Mouse (Mus musculus): ENCODE measurements around the gene Gsk3b. TPM values are rescaled to one million over a fixed set of nuclear protein-coding genes. Genes with fewer than 3 reads are reported as not detected.
"Not testable (repeated sequence)": the region's sequence is repeated elsewhere in the genome, so short reads cannot be mapped to it uniquely, and the experiment has no call there.

Gene Gsk3b
- polyA plus RNA-seq, 1 experiment from 2014 or later, result 28.1 TPM

DNA sequence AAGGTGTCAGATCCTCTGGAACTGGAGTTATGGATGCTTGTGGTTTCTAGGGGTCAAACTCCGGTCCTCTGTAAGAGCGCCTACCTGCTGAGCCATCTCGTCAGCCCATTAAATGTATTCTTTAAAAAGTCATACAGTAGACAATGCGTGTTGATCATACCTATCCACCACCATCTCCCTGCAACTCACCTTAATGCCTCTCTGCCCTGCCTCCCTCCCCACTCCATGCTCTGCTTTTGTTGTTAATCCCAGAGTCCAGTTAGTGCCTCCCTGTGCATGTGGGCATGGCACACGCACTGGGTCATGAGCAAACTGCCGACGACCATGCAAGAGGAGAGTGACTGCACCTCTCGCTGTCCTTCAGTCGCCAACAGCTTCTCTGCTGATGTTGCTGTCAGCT lies 21.2 kb downstream of the Gsk3b start:
- Histone ChIP-seq H3K4me3 (ENCODE audit: low read depth, low read length) (no peak overlapping the region), H3K9ac (ENCODE audit: low read length) (no peak overlapping the region), H3K4me2 (replicated peaks; ENCODE audit: low read depth) (no peak overlapping the region), H3K27me3 (ENCODE audit: control insufficient read depth, insufficient read depth, low read length) (no peaks in the 10 kb centered on the region), H3K4me1 (replicated peaks; ENCODE audit: control insufficient read depth, insufficient read depth) (0 out of 2 replicates have a peak, but pooled peaks cover 3% of the 10 kb centered on the region), H3K27ac (replicated peaks) (no peak overlapping the region), H3K9me3 (ENCODE audit: control insufficient read depth, low read length) (no peaks in the 10 kb centered on the region), H3K36me3 (ENCODE audit: control insufficient read depth, insufficient read depth, low read length) (no peaks in the 10 kb centered on the region)
- ATAC-seq (ENCODE audit: low FRiP score, low TSS enrichment) (no peak), DNase-seq (ENCODE audit: low spot score) (no peak)
- TF ChIP-seq CTCF (IDR thresholded peaks at IDR 0.05; ENCODE audit: low read depth) (no peak), EP300 (optimal IDR thresholded peaks at IDR 0.05) (no peak)
- 75% methylated on average over 9 of the region's 9 CpGs for WGBS

DNA sequence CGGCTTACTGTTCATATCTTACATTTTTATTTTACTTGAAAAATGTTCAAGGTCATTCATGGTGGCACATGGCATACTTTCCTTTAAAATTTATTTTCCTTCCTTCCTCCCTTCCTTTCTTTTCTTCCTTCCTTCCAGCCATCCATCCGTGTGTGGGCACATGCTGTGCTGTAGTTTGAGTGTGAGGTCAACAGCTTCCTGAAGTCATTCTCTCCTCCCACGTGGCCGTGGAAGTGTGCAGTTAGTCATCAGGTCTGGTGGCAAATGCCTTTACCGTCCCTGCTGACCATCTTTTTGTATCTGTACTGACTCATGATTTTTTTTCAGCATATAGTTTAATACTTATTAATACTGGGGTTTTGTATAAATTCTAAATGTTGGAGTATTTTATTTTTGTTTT lies 21.8 kb downstream of the Gsk3b start:
- DNase-seq (ENCODE audit: low spot score) (no peak), ATAC-seq (ENCODE audit: low FRiP score, low TSS enrichment) (no peak)
- H3K4me3 ChIP-seq (ENCODE audit: low read depth, low read length), result no peak overlapping the region
- H3K9ac ChIP-seq (ENCODE audit: low read length), result no peak overlapping the region
- 42% methylated on average over 5 of the region's 5 CpGs for WGBS
- H3K36me3 ChIP-seq (ENCODE audit: control insufficient read depth, insufficient read depth, low read length), result no peaks in the 10 kb centered on the region
- no peak overlapping the region for H3K27ac ChIP-seq (replicated peaks)
- H3K9me3 ChIP-seq (ENCODE audit: control insufficient read depth, low read length), result no peaks in the 10 kb centered on the region
- H3K4me2 ChIP-seq (replicated peaks; ENCODE audit: low read depth), result no peak overlapping the region
- TF ChIP-seq CTCF (IDR thresholded peaks at IDR 0.05; ENCODE audit: low read depth), result no peak
- TF ChIP-seq EP300 (optimal IDR thresholded peaks at IDR 0.05), result no peak
- 0 out of 2 replicates have a peak, but pooled peaks cover 3% of the 10 kb centered on the region for H3K4me1 ChIP-seq (replicated peaks; ENCODE audit: control insufficient read depth, insufficient read depth)
- H3K27me3 ChIP-seq (ENCODE audit: control insufficient read depth, insufficient read depth, low read length), result no peaks in the 10 kb centered on the region

DNA sequence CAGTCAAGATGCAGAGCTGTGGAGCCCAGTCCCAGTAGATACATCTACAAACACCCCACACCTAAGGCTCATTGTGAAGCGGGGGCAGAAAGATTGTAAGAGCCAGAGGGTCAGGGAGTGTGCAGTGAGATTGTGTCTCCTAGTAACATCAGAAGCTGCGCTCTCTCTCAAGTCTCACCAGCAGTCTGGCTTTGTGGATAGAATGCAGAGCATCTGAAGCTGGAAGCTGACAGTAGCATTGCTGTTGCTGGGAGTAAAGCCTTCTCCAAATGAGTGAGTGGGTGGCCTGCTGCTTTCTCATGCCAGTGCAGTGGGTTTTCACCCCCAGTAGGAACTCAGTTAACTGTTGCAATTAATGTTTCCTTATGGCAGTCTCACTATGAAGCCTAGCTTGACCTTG lies 25.3 kb downstream of the Gsk3b start:
- no peak overlapping the region for H3K4me2 ChIP-seq (replicated peaks; ENCODE audit: low read depth)
- H3K9ac ChIP-seq (ENCODE audit: low read length), result no peak overlapping the region
- no peaks in the 10 kb centered on the region for H3K36me3 ChIP-seq (ENCODE audit: control insufficient read depth, insufficient read depth, low read length)
- H3K27me3 ChIP-seq (ENCODE audit: control insufficient read depth, insufficient read depth, low read length), result no peaks in the 10 kb centered on the region
- no peak overlapping the region for H3K27ac ChIP-seq (replicated peaks)
- no peak for TF ChIP-seq EP300 (optimal IDR thresholded peaks at IDR 0.05)
- no peak for TF ChIP-seq CTCF (IDR thresholded peaks at IDR 0.05; ENCODE audit: low read depth)
- DNase-seq (ENCODE audit: low spot score) (no peak), ATAC-seq (ENCODE audit: low FRiP score, low TSS enrichment) (no peak)
- H3K9me3 ChIP-seq (ENCODE audit: control insufficient read depth, low read length), result no peaks in the 10 kb centered on the region
- H3K4me1 ChIP-seq (replicated peaks; ENCODE audit: control insufficient read depth, insufficient read depth), result 0 out of 2 replicates have a peak, but pooled peaks cover 3% of the 10 kb centered on the region
- H3K4me3 ChIP-seq (ENCODE audit: low read depth, low read length), result no peak overlapping the region
- 84% methylated on average over 2 of the region's 2 CpGs for WGBS

DNA sequence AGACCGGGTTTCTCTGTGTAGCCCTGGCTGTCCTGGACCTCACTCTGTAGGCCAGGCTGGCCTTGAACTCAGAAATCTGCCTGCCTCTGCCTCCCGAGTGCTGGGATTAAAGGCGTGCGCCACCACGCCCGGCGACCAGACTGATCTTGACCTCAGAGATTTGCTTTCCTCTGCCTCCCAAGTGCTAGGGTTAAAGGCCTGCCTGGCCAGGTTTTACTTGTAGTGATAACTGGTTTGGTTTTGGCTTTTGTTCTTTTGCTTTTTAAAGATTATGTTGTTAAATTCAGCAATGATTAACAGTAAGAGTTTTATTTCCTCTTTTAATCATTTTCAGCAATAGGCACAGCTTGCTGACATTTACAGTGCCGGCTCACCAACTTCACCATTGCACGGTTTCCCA lies 29.1 kb downstream of the Gsk3b start:
- H3K9ac ChIP-seq (ENCODE audit: low read length); H3K4me2 ChIP-seq (replicated peaks; ENCODE audit: low read depth); H3K27me3 ChIP-seq (ENCODE audit: control insufficient read depth, insufficient read depth, low read length); H3K27ac ChIP-seq (replicated peaks); H3K4me3 ChIP-seq (ENCODE audit: low read depth, low read length); DNase-seq (ENCODE audit: low spot score); H3K9me3 ChIP-seq (ENCODE audit: control insufficient read depth, low read length); H3K36me3 ChIP-seq (ENCODE audit: control insufficient read depth, insufficient read depth, low read length); H3K4me1 ChIP-seq (replicated peaks; ENCODE audit: control insufficient read depth, insufficient read depth); ATAC-seq (ENCODE audit: low FRiP score, low TSS enrichment): not testable (repeated sequence)
- WGBS, result 74% methylated on average over 9 of the region's 9 CpGs

DNA sequence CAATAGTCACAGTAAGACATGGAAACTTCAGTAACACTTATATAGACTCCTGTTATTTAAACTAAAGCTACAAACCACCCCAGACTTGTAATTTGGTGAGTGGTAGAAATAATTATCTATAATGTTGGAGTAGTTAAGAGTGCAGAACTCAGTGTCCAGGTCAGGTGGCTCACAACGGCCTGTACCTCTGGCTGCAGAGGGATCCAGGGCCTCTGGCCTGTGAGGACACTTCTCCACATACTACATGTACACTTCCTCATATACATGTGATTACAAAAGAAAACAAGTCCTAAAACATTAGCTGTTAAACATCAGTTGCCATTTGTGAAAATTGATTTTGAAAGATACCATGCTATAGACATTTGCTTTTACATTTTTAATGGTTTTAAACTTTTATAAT lies 29.9 kb downstream of the Gsk3b start:
- Histone ChIP-seq H3K4me3 (ENCODE audit: low read depth, low read length) (no peak overlapping the region), H3K9ac (ENCODE audit: low read length) (no peak overlapping the region), H3K36me3 (ENCODE audit: control insufficient read depth, insufficient read depth, low read length) (no peaks in the 10 kb centered on the region), H3K4me1 (replicated peaks; ENCODE audit: control insufficient read depth, insufficient read depth) (peaks cover 4% of the 10 kb centered on the region; the same call in 1 of the 2 replicates), H3K27ac (replicated peaks) (no peak overlapping the region), H3K4me2 (replicated peaks; ENCODE audit: low read depth) (no peak overlapping the region), H3K9me3 (ENCODE audit: control insufficient read depth, low read length) (no peaks in the 10 kb centered on the region), H3K27me3 (ENCODE audit: control insufficient read depth, insufficient read depth, low read length) (no peaks in the 10 kb centered on the region)
- TF ChIP-seq CTCF (IDR thresholded peaks at IDR 0.05; ENCODE audit: low read depth) (no peak), EP300 (optimal IDR thresholded peaks at IDR 0.05) (no peak)
- no peak for DNase-seq (ENCODE audit: low spot score)
- ATAC-seq (ENCODE audit: low FRiP score, low TSS enrichment), result no peak
- WGBS, result 73% methylated on average over 1 of the region's 1 CpGs

DNA sequence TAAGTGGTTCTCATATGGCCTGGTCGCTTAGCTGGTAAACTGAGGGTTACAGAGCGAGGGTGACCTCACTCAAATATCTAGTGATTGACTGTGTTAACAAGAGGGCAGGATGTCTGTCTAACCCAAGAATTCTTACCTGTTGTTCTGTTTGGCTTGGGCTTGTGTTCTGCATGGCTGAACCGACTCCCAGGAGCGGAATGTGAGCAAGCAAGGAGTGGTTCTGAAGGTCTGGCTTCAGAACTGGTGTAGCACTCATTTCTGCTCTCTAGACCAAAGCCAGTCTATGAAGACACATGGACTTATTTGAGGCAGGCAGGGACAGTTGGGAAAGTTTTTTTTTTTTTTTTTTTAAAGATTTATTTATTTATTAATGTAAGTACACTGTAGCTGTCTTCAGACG lies 30.5 kb downstream of the Gsk3b start:
- WGBS, result 74% methylated on average over 5 of the region's 5 CpGs
- Histone ChIP-seq H3K9me3 (ENCODE audit: control insufficient read depth, low read length) (no peaks in the 10 kb centered on the region), H3K4me1 (replicated peaks; ENCODE audit: control insufficient read depth, insufficient read depth) (peaks cover 4% of the 10 kb centered on the region; the same call in 1 of the 2 replicates), H3K36me3 (ENCODE audit: control insufficient read depth, insufficient read depth, low read length) (no peaks in the 10 kb centered on the region), H3K27ac (replicated peaks) (no peak overlapping the region), H3K4me3 (ENCODE audit: low read depth, low read length) (no peak overlapping the region), H3K4me2 (replicated peaks; ENCODE audit: low read depth) (no peak overlapping the region), H3K9ac (ENCODE audit: low read length) (no peak overlapping the region), H3K27me3 (ENCODE audit: control insufficient read depth, insufficient read depth, low read length) (no peaks in the 10 kb centered on the region)
- DNase-seq (ENCODE audit: low spot score) (no peak), ATAC-seq (ENCODE audit: low FRiP score, low TSS enrichment) (no peak)
- TF ChIP-seq EP300 (optimal IDR thresholded peaks at IDR 0.05) (no peak), CTCF (IDR thresholded peaks at IDR 0.05; ENCODE audit: low read depth) (no peak)
